Mouse (Mus musculus) embryonic facial prominence, embryonic 14.5 days (tissue): Measurements from ENCODE around the gene Foxp1. TPM values are rescaled to one million over a fixed set of nuclear protein-coding genes. Genes with fewer than 3 reads are reported as not detected.

ENCODE experiments used
- ATAC-seq: fragments of 200-750 bp; cut with Nextera tagmentation; 2 replicates; pipeline ENCODE4 v1.8.0; 2017; ENCODE audit warnings: low read depth, moderate number of reproducible peaks, moderate TSS enrichment
- DNase-seq: peaks from one replicate; pipeline ENCODE4 v3.0.0-alpha.2; 2015; ENCODE audit warnings: low spot score
- H3K27ac ChIP-seq: fragments of 300-500 bp; sonication (generic); replicated peaks from 2 replicates; pipeline ENCODE4 v1.5.1; 2014; ENCODE audit warnings: low read depth, mild to moderate bottlenecking, low read length, moderate library complexity
- H3K27me3 ChIP-seq: fragments of 300-500 bp; sonication (generic); replicated peaks from 2 replicates; pipeline ENCODE4 v1.6.1; 2014; ENCODE audit warnings: low read length; ENCODE audit not compliant: control insufficient read depth, insufficient read depth
- H3K36me3 ChIP-seq: fragments of 300-500 bp; sonication (generic); 2 replicates; pipeline ENCODE4 v1.6.1; 2014; ENCODE audit warnings: low read length, mixed read lengths; ENCODE audit not compliant: control insufficient read depth, insufficient read depth
- H3K4me1 ChIP-seq: fragments of 300-500 bp; sonication (generic); 2 replicates; pipeline ENCODE4 v1.6.1; 2014; ENCODE audit warnings: antibody characterized with exemption, low read length; ENCODE audit not compliant: control insufficient read depth, insufficient read depth
- H3K4me2 ChIP-seq: fragments of 300-500 bp; sonication (generic); 2 replicates; pipeline ENCODE4 v1.6.1; 2014; ENCODE audit warnings: low read depth, mild to moderate bottlenecking, low read length, moderate library complexity, mixed read lengths
- H3K4me3 ChIP-seq: fragments of 300-500 bp; sonication (generic); 2 replicates; pipeline ENCODE4 v1.5.1; 2014; ENCODE audit warnings: low read depth, mild to moderate bottlenecking, low read length
- H3K9ac ChIP-seq: fragments of 300-500 bp; sonication (generic); 2 replicates; pipeline ENCODE4 v1.6.1; 2014; ENCODE audit warnings: low read depth, mild to moderate bottlenecking, low read length, moderate library complexity, mixed read lengths
- H3K9me3 ChIP-seq: fragments of 300-500 bp; sonication (generic); 2 replicates; pipeline ENCODE4 v1.6.1; 2016; ENCODE audit warnings: low read length; ENCODE audit not compliant: control insufficient read depth
- WGBS: fragments of 180-500 bp; shearing (Covaris S2); extraction: QIAGEN DNeasy Blood & Tissue Kit; methylation state at CpG from one replicate; pipeline ENCODE4 v1.1.7; 2014; 5-methylcytosine and 5-hydroxymethylcytosine counted together
- polyA plus RNA-seq: library from polyadenylated mRNA; unstranded; fragments of >200 nt; fragmentation: Nextera tagmentation; extraction: Ambion mirVana; gene quantifications from 2 replicates; pipeline ENCODE4 v1.2.1, GENCODE M21; 2014

The Foxp1 gene
- polyA plus RNA-seq, 1 experiment from 2014 or later, result 80.1 TPM

GRCm38 (mm10) chr6:99087598-99087997 is 434.9 kb downstream of the Foxp1 start:
- Histone ChIP-seq H3K27ac (no peak overlapping the region), H3K27me3 (no peaks in the 10 kb centered on the region), H3K4me3 (no peak overlapping the region), H3K4me1 (no peaks in the 10 kb centered on the region), H3K4me2 (no peak overlapping the region), H3K36me3 (no peaks in the 10 kb centered on the region), H3K9ac (no peak overlapping the region), H3K9me3 (no peaks in the 10 kb centered on the region)
- ATAC-seq (no peak), DNase-seq (no peak)
- WGBS, result 75% methylated on average over 7 of the region's 7 CpGs

- Histone ChIP-seq H3K4me1 (no peaks in the 10 kb centered on the region), H3K9ac (no peak overlapping the region), H3K27me3 (no peaks in the 10 kb centered on the region), H3K27ac (no peak overlapping the region), H3K9me3 (no peaks in the 10 kb centered on the region), H3K4me2 (no peak overlapping the region), H3K4me3 (no peak overlapping the region), H3K36me3 (no peaks in the 10 kb centered on the region)
- DNase-seq (peak; percentile 53), ATAC-seq (no peak)
- WGBS, result 79% methylated on average over 4 of the region's 4 CpGs
These were observed 437.6 kb downstream of the Foxp1 start for GRCm38 (mm10) chr6:99084956-99085355.

- ATAC-seq (peak; percentile 62; the same call in 1 of the 2 replicates), DNase-seq (peak; percentile 41)
- no peaks in the 10 kb centered on the region for H3K4me1 ChIP-seq
- no peaks in the 10 kb centered on the region for H3K36me3 ChIP-seq
- no peak overlapping the region for H3K27ac ChIP-seq
- H3K9ac ChIP-seq, result no peak overlapping the region
- no peaks in the 10 kb centered on the region for H3K27me3 ChIP-seq
- no peak overlapping the region for H3K4me2 ChIP-seq
- WGBS, result 26% methylated on average over 5 of the region's 5 CpGs
- H3K4me3 ChIP-seq, result no peak overlapping the region
- no peaks in the 10 kb centered on the region for H3K9me3 ChIP-seq
These were observed 441.3 kb downstream of the Foxp1 start for GRCm38 (mm10) chr6:99081259-99081658.

GRCm38 (mm10) chr6:99079041-99079835 is 443.3 kb downstream of the Foxp1 start:
- ATAC-seq (no peak), DNase-seq (no peak)
- H3K27ac ChIP-seq, result no peak overlapping the region
- no peaks in the 10 kb centered on the region for H3K9me3 ChIP-seq
- peaks cover 12% of the 10 kb centered on the region for H3K36me3 ChIP-seq
- no peak overlapping the region for H3K4me3 ChIP-seq
- H3K9ac ChIP-seq, result no peak overlapping the region
- no peaks in the 10 kb centered on the region for H3K4me1 ChIP-seq
- H3K27me3 ChIP-seq, result no peaks in the 10 kb centered on the region
- WGBS, result 56% methylated on average over 10 of the region's 10 CpGs
- no peak overlapping the region for H3K4me2 ChIP-seq

- H3K4me3 ChIP-seq, result no peak overlapping the region
- H3K27ac ChIP-seq, result no peak overlapping the region
- H3K9me3 ChIP-seq, result no peaks in the 10 kb centered on the region
- peaks cover 13% of the 10 kb centered on the region for H3K36me3 ChIP-seq
- no peaks in the 10 kb centered on the region for H3K4me1 ChIP-seq
- H3K4me2 ChIP-seq, result no peak overlapping the region
- no peak for ATAC-seq
- 85% methylated on average over 4 of the region's 4 CpGs for WGBS
- no peaks in the 10 kb centered on the region for H3K27me3 ChIP-seq
- no peak for DNase-seq
- H3K9ac ChIP-seq, result no peak overlapping the region
These were observed 444.4 kb downstream of the Foxp1 start for GRCm38 (mm10) chr6:99078089-99078488.

- 84% methylated on average over 9 of the region's 9 CpGs for WGBS
- H3K27ac ChIP-seq, result no peak overlapping the region
- no peaks in the 10 kb centered on the region for H3K4me1 ChIP-seq
- no peak overlapping the region for H3K4me3 ChIP-seq
- no peak for ATAC-seq
- no peaks in the 10 kb centered on the region for H3K27me3 ChIP-seq
- H3K36me3 ChIP-seq, result peaks cover 13% of the 10 kb centered on the region
- H3K9me3 ChIP-seq, result no peaks in the 10 kb centered on the region
- H3K4me2 ChIP-seq, result no peak overlapping the region
- H3K9ac ChIP-seq, result no peak overlapping the region
- DNase-seq, result no peak
These were observed 448.9 kb downstream of the Foxp1 start for GRCm38 (mm10) chr6:99073303-99074271.

- no peak overlapping the region for H3K27ac ChIP-seq
- peaks cover 15% of the 10 kb centered on the region for H3K4me1 ChIP-seq
- DNase-seq (peak; percentile 26), ATAC-seq (no peak)
- no peak overlapping the region for H3K4me2 ChIP-seq
- H3K9me3 ChIP-seq, result no peaks in the 10 kb centered on the region
- WGBS, result 53% methylated on average over 5 of the region's 5 CpGs
- no peak overlapping the region for H3K9ac ChIP-seq
- H3K36me3 ChIP-seq, result peaks cover 13% of the 10 kb centered on the region
- H3K4me3 ChIP-seq, result no peak overlapping the region
- H3K27me3 ChIP-seq, result no peaks in the 10 kb centered on the region
These were observed 451.8 kb downstream of the Foxp1 start for GRCm38 (mm10) chr6:99070710-99071109.

- ATAC-seq (no peak), DNase-seq (no peak)
- Histone ChIP-seq H3K9me3 (no peaks in the 10 kb centered on the region), H3K27ac (no peak overlapping the region), H3K4me3 (no peak overlapping the region), H3K4me2 (no peak overlapping the region), H3K9ac (no peak overlapping the region), H3K4me1 (peaks cover 23% of the 10 kb centered on the region), H3K36me3 (peaks cover 5% of the 10 kb centered on the region), H3K27me3 (no peaks in the 10 kb centered on the region)
- 91% methylated on average over 1 of the region's 1 CpGs for WGBS
These were observed 452.8 kb downstream of the Foxp1 start for GRCm38 (mm10) chr6:99069726-99070125.
